Mouse (Mus musculus) olfactory bulb, adult 2 months (tissue): Measurements from ENCODE around the gene Nab1.

ENCODE experiments used
- CTCF ChIP-seq: fragments of 200-500 bp; IDR thresholded peaks from 2 replicates; pipeline ENCODE4 v1.5.1; 2012; ENCODE audit warnings: low read depth, mild to moderate bottlenecking, low read length, moderate library complexity; ENCODE audit not compliant: insufficient read depth
- POLR2A ChIP-seq: fragments of 200-500 bp; IDR thresholded peaks from 2 replicates; pipeline ENCODE4 v1.6.1; 2012; ENCODE audit warnings: mild to moderate bottlenecking, low read depth, low read length, moderate library complexity; ENCODE audit not compliant: insufficient read depth

DNA sequence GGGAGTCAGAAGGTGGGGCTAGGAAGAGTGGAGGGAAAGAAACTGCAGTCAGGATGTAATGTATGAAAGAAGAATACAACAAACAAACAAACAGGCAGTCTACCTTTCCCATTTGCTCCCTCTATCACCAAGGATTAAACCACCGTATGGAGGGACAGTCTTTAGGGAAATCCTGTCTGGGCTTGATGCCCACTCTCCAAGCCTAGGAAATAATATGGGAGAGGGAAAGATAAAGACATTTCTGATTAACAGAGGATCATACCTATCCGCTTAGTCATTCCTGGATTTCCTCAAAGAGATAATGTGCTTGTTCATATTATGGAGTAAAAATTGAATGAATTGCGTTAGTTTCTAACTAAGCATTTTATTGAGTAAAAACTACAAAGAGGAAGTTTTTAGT is 46.3 kb upstream of the Nab1 start:
- TF ChIP-seq CTCF (no peak), POLR2A (no peak)
